Comparison of ENCODE assay signal across 7 mouse cellular contexts in the genomic region with DNA sequence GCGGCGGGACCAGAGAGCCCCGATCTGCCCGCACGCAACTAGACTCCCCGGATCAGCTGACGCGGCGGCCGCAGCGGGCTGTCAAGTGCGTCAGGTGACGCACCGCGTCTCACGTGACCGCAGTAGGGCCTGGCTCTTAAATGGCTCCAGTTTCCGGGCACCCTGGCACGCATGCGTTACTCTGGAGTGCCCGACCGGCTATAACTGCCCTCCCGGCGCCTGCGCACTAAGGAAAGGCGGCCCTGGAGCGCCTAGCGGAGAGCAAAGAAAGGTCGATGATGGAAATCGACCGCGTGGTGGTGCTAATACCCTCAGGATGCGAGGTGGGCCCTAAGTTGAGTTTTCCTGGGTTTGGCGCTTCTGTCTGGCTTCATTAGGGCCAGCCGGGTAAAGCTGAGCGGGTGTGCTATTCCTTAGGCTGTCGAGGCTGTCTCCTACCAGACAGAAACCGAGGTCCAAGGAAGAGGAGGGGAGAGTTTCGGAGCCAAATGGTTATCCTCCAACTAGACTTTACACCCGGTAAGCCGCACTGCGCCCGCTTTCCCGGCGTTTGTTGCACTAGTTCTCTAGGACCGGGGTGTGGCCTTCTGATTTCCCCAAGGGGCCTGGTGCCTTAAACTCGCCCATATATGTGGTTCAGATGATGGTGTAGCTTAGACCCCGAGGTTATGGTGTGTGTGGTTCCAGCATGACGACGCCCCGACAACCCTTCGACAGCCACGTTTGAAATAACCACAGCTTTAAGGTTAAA. TPM values are rescaled to one million over a fixed set of nuclear protein-coding genes. Genes with fewer than 3 reads are reported as not detected.
DNase-seq lines count a peak whose midpoint lies in the region; ATAC-seq lines count a peak whose summit lies in the region.

A gene (minus strand): TSS at position 96 of the 751 bp plus-strand sequence.

- H3K4me1 ChIP-seq in intestine, embryonic 15.5 days (replicated peaks): peaks cover 20% of the 10 kb centered on the region
- H3K4me1 ChIP-seq in midbrain, embryonic 10.5 days: peaks cover 30% of the 10 kb centered on the region

- H3K9me3 ChIP-seq in intestine, embryonic 15.5 days: no peaks in the 10 kb centered on the region
- H3K9me3 ChIP-seq in midbrain, embryonic 10.5 days (replicated peaks): no peaks in the 10 kb centered on the region

- peak; percentile 100 for DNase-seq in adrenal gland, adult 2 months
- DNase-seq in embryo, embryonic 11.5 days (ENCODE audit: low read depth, low spot score): peak; percentile 99
- peak; percentile 99 to 100 for DNase-seq in gastrocnemius, postnatal 36 days
- DNase-seq in left cerebral cortex, postnatal 25 days (ENCODE audit: low spot score in 2 of 2): peak; percentile 100
- peak; percentile 100 for DNase-seq in midbrain, embryonic 10.5 days (ENCODE audit: low spot score)
- DNase-seq in right cerebral cortex, postnatal 4 days: peak; percentile 98

- 3% methylated on average over 52 of the region's 53 CpGs for WGBS in intestine, embryonic 15.5 days
- WGBS in midbrain, embryonic 10.5 days: 4% methylated on average over 53 of the region's 53 CpGs

- H3K9ac ChIP-seq in intestine, embryonic 15.5 days: peak within 1 kb of the TSS; percentile 77

- no peaks in the 10 kb centered on the region for H3K27me3 ChIP-seq in intestine, embryonic 15.5 days (replicated peaks)
- peaks cover 8% of the 10 kb centered on the region for H3K27me3 ChIP-seq in midbrain, embryonic 10.5 days (ENCODE audit: low read depth, poor library complexity, severe bottlenecking)

- peak within 1 kb of the TSS; percentile 95 for H3K4me3 ChIP-seq in intestine, embryonic 15.5 days (replicated peaks)
- H3K4me3 ChIP-seq in midbrain, embryonic 10.5 days: peak within 1 kb of the TSS; percentile 93

- peak; percentile 99 for ATAC-seq in intestine, embryonic 15.5 days

- H3K36me3 ChIP-seq in intestine, embryonic 15.5 days: no peaks in the 10 kb centered on the region
- H3K36me3 ChIP-seq in midbrain, embryonic 10.5 days: 0 out of 2 replicates have a peak, but pooled peaks cover 3% of the 10 kb centered on the region

- peak within 1 kb of the TSS; percentile 83 for H3K4me2 ChIP-seq in intestine, embryonic 15.5 days (replicated peaks)

- peak within 1 kb of the TSS; percentile 70 for H3K27ac ChIP-seq in intestine, embryonic 15.5 days
- peak within 1 kb of the TSS; percentile 83 for H3K27ac ChIP-seq in midbrain, embryonic 10.5 days (replicated peaks)

- intact Hi-C loops in gastrocnemius, postnatal 36 days (cut with DNase I): loop anchor here (5.0 kb wide), 2 partner anchors 41 to 121 kb away; a partner anchor contains a TSS
- intact Hi-C loops in left cerebral cortex, postnatal 25 days (cut with DNase I): loop anchor here (1.0 to 5.0 kb wide), 3 partner anchors 39 to 71 kb away; a partner anchor contains a TSS

RNA-seq across cellular contexts. Expression of the gene that starts here (rescaled TPM):
- total RNA-seq in adrenal gland, adult 2 months (2021): 100 to 1,000 TPM; 113 to 118 TPM
- 77.6 and 80.3 TPM in 2 replicates for polyA plus RNA-seq in adrenal gland, adult 2 months (2012; rRNA removed)
- total RNA-seq in gastrocnemius, postnatal 36 days (2021): 10 to 100 TPM; 37.3 to 40.9 TPM
- 78.2 and 89.4 TPM in 2 replicates for polyA plus RNA-seq in intestine, embryonic 15.5 days (2015; fragmentation: Nextera tagmentation; extraction: Ambion mirVana)
- 100 to 1,000 TPM; 317 to 340 TPM for total RNA-seq in left cerebral cortex, postnatal 25 days (2021)
- 85.4 and 101 TPM in 2 replicates for polyA plus RNA-seq in midbrain, embryonic 10.5 days (2016; fragmentation: Nextera tagmentation; extraction: Ambion mirVana)

Comparison
In these comparisons a context has a peak if more than half of its experiments do, and no peak if none do; other contexts are left out.
1. Peak in every context shown above with its lines: DNase-seq, ATAC-seq, H3K4me3 ChIP-seq and H3K27ac ChIP-seq.